Mouse (Mus musculus) heart, adult 18-20 months (tissue): ENCODE results near the gene Gm21970. TPM values are rescaled to one million over a fixed set of nuclear protein-coding genes. Genes with fewer than 3 reads are reported as not detected.
A peak's percentile ranks its signal among the peaks of the same experiment; 100 is the strongest.

ENCODE experiments used
- DNase-seq, 2 experiments: peaks; one replicate each; pipeline ENCODE4 v3.0.0; 2021 to 2022; ENCODE audit warnings: mixed read lengths in 1 of 2
- total RNA-seq, 2 experiments: library from RNA; stranded (reverse); gene quantifications; 2 replicates each; pipeline ENCODE4 v1.2.3; 2021

The Gm21970 gene
- total RNA-seq, 2 experiments from 2014 or later = not detected

- DNase-seq = no peak
Measured at GRCm38 (mm10) chr16:91463400-91463799, 71.9 kb downstream of the Gm21970 start.

- no peak for DNase-seq
Measured at GRCm38 (mm10) chr16:91463836-91464400, 72.4 kb downstream of the Gm21970 start.

DNA sequence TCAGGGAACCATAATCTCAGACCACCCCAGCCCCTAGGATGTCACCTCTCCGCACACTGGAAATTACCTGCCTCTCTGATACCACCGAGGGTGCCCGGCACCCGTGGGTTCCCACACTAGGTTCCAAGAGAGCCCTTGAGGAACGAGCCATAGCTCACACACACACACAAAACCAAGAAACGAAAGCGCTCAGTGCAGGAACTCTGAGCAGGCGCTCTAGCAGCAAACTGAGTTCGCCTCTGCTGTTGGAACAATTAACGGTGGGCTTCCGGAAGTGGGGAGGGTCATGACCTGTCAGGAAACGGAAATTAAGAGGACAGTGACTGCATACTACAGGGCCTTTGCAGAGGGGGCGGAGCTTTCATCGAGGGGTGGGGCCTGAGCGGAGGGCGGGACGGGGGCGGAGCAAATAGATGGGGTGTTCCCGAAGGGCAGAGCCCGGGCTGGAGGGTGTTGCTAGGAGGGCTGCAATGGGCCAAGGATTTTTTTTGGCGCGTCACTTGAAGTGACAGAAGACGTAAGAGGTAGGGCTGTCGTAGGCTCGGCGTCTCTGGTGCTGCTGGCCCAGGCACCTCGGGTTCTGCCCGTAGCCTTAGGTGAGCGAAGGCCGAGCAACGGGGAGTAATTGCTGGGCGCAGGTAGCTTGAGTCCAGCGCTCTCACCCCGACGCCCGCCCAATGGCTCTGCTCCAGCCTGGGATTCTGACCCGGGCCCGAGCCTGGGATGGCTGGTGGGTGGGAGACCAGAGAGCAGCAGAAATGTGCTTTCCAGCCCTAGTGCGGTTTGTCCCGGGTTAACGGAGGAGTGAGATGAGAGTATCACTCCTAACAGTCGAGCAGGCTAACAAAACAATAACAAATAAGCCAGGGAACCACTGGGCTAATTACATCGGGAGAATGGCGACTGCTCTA lies 73.3 kb downstream of the Gm21970 start:
- DNase-seq = peak; percentile 92 to 93

DNA sequence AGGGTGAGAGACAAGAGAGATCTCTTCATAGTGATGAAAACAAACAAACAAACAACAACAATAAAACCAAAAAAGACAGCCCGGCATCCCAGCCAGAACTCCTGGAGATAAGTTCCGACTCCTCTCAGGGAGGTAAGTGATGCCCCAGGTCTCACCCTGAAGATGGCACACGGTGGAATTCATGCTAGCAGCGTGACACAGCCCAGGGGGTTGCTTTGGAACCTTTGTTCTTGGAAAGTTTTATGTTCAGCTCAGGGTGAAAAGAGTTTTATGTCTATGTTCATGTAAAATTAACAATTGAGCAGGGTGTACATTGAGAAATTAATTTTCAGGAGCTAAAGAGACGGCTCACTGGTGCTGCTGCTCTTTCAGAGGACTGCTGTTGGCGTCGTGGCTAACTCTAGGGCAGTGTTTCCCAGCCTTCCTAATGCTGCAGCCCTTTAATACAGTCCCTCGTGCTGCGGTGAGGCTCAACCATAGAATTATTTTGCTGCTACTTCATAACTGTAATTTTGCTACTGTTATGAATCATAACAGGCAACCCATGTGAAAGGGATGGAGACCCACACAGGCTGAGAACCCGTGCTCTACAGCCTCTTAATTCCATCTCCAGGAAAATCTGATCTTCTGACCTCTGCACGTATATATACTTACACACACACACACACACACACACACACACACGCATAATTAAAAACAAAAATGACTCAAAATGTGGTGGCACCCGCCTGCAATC lies 74.2 kb downstream of the Gm21970 start:
- no peak for DNase-seq

- DNase-seq = peak in 1 of 2 experiments; percentile 24
Measured at GRCm38 (mm10) chr16:91466566-91466965, 75.0 kb downstream of the Gm21970 start.

Other genes starting within 250 kb of the Gm21970 start
- not detected for gene Olig2, start 166.3 kb upstream of the Gm21970 start, total RNA-seq
- under 1 TPM in 1 of 2 experiments, not detected in 1; 0.18 TPM for gene Olig1, start 121.9 kb upstream of the Gm21970 start, total RNA-seq
- gene Ifnar2, start 18.9 kb upstream of the Gm21970 start, total RNA-seq = 10 to 100 TPM; 29.3 to 37.3 TPM
- gene Il10rb, start 14.4 kb downstream of the Gm21970 start, total RNA-seq = 100 to 1,000 TPM; 115 to 133 TPM
- gene Ifnar1, start 93.5 kb downstream of the Gm21970 start, total RNA-seq = 10 to 100 TPM; 19.0 to 23.1 TPM
- 100 to 1,000 TPM; 121 to 129 TPM for gene Ifngr2, start 155.4 kb downstream of the Gm21970 start, total RNA-seq
- 10 to 100 TPM; 42.4 to 46.6 TPM for gene Tmem50b, start 206.1 kb downstream of the Gm21970 start, total RNA-seq
- 10 to 100 TPM; 35.1 to 40.1 TPM for gene Dnajc28, start 227.3 kb downstream of the Gm21970 start, total RNA-seq